Mouse (Mus musculus) midbrain, postnatal 0 days (tissue): Measurements from ENCODE around the gene Grk5. TPM values are rescaled to one million over a fixed set of nuclear protein-coding genes. Genes with fewer than 3 reads are reported as not detected.
A peak's percentile ranks its signal among the peaks of the same experiment; 100 is the strongest.

ENCODE experiments used
- ATAC-seq: fragments of 200-750 bp; cut with Nextera tagmentation; 2 replicates; pipeline ENCODE4 v1.8.0; 2017; ENCODE audit warnings: moderate number of reproducible peaks, mild to moderate bottlenecking, moderate TSS enrichment, moderate library complexity; ENCODE audit not compliant: low FRiP score
- DNase-seq: peaks from one replicate; pipeline ENCODE4 v3.0.0-alpha.2; 2015; ENCODE audit warnings: low spot score
- H3K27ac ChIP-seq: fragments of 300-500 bp; sonication (generic); 2 replicates; pipeline ENCODE4 v1.5.1; 2014; ENCODE audit warnings: low read depth, mild to moderate bottlenecking, low read length, mixed read lengths
- H3K27me3 ChIP-seq: fragments of 300-500 bp; sonication (generic); 2 replicates; pipeline ENCODE4 v1.6.1; 2014; ENCODE audit warnings: low read length, control low read depth, mixed read lengths; ENCODE audit not compliant: insufficient read depth
- H3K36me3 ChIP-seq: fragments of 300-500 bp; sonication (generic); 2 replicates; pipeline ENCODE4 v1.6.1; 2014; ENCODE audit warnings: low read length, control low read depth, mixed read lengths; ENCODE audit not compliant: insufficient read depth
- H3K4me1 ChIP-seq: fragments of 300-500 bp; sonication (generic); 2 replicates; pipeline ENCODE4 v1.6.1; 2014; ENCODE audit warnings: mild to moderate bottlenecking, control low read depth, antibody characterized with exemption, low read length, mixed read lengths; ENCODE audit not compliant: insufficient read depth
- H3K4me2 ChIP-seq: fragments of 300-500 bp; sonication (generic); 2 replicates; pipeline ENCODE4 v1.6.1; 2014; ENCODE audit warnings: low read depth, mild to moderate bottlenecking, low read length, mixed read lengths; ENCODE audit not compliant: poor library complexity, severe bottlenecking
- H3K4me3 ChIP-seq: fragments of 300-500 bp; sonication (generic); 2 replicates; pipeline ENCODE4 v1.5.1; 2014; ENCODE audit warnings: low read depth, mild to moderate bottlenecking, low read length, moderate library complexity
- H3K9ac ChIP-seq: fragments of 300-500 bp; sonication (generic); replicated peaks from 2 replicates; pipeline ENCODE4 v1.6.1; 2014; ENCODE audit warnings: mild to moderate bottlenecking, low read length, moderate library complexity, mixed read lengths; ENCODE audit not compliant: poor library complexity, severe bottlenecking
- H3K9me3 ChIP-seq: fragments of 300-500 bp; sonication (generic); 2 replicates; pipeline ENCODE4 v1.6.1; 2016; ENCODE audit warnings: low read length, control low read depth
- CTCF ChIP-seq: IDR thresholded peaks from 2 replicates; pipeline ENCODE4 v1.5.1; 2016; ENCODE audit warnings: antibody characterized with exemption, mild to moderate bottlenecking
- WGBS: fragments of 180-500 bp; shearing (Covaris S2); extraction: QIAGEN DNeasy Blood & Tissue Kit; methylation state at CpG from one replicate; pipeline ENCODE4 v1.1.7; 2014; 5-methylcytosine and 5-hydroxymethylcytosine counted together
- polyA plus RNA-seq: library from polyadenylated mRNA; unstranded; fragments of >200 nt; fragmentation: Nextera tagmentation; extraction: Ambion mirVana; gene quantifications from 2 replicates; pipeline ENCODE4 v1.2.1, GENCODE M21; 2015
- total RNA-seq: library from RNA; depleted of rRNA; stranded (reverse); fragments of >200 nt; gene quantifications from 2 replicates; pipeline ENCODE4 v1.2.3, GENCODE M21; 2014

The Grk5 gene
- total and polyA plus RNA-seq, 2 experiments from 2014 or later = 2.1 to 10.6 TPM

- ATAC-seq = no peak
- 85% methylated on average over 3 of the region's 3 CpGs for WGBS
- H3K36me3 ChIP-seq = no peaks in the 10 kb centered on the region
- no peak overlapping the region for H3K9ac ChIP-seq
- no peak for DNase-seq
- H3K4me2 ChIP-seq = no peak overlapping the region
- H3K9me3 ChIP-seq = no peaks in the 10 kb centered on the region
- no peak for TF ChIP-seq CTCF
- H3K27me3 ChIP-seq = no peaks in the 10 kb centered on the region
- no peak overlapping the region for H3K4me3 ChIP-seq
- no peaks in the 10 kb centered on the region for H3K4me1 ChIP-seq
- no peak overlapping the region for H3K27ac ChIP-seq
These were observed 132.5 kb downstream of the Grk5 start for GRCm38 (mm10) chr19:61021939-61022566.

- Histone ChIP-seq H3K4me1 (no peaks in the 10 kb centered on the region), H3K36me3 (no peaks in the 10 kb centered on the region), H3K9me3 (no peaks in the 10 kb centered on the region), H3K27me3 (no peaks in the 10 kb centered on the region), H3K9ac (no peak overlapping the region), H3K4me3 (no peak overlapping the region), H3K4me2 (no peak overlapping the region), H3K27ac (no peak overlapping the region)
- DNase-seq (no peak), ATAC-seq (no peak)
- no peak for TF ChIP-seq CTCF
- 85% methylated on average over 2 of the region's 2 CpGs for WGBS
These were observed 142.0 kb downstream of the Grk5 start for GRCm38 (mm10) chr19:61031570-61031969.

- no peak for ATAC-seq
- H3K4me2 ChIP-seq = no peak overlapping the region
- no peak for TF ChIP-seq CTCF
These were observed 149.6 kb downstream of the Grk5 start for GRCm38 (mm10) chr19:61039151-61039550.

GRCm38 (mm10) chr19:61048646-61049045, 159.1 kb downstream of the Grk5 start:
- H3K4me3 ChIP-seq = no peak overlapping the region
- peak; percentile 5 for DNase-seq
- H3K9ac ChIP-seq = no peak overlapping the region
- no peak for ATAC-seq
- 90% methylated on average over 2 of the region's 2 CpGs for WGBS
- H3K4me1 ChIP-seq = no peaks in the 10 kb centered on the region
- no peak overlapping the region for H3K4me2 ChIP-seq
- TF ChIP-seq CTCF = no peak
- H3K27me3 ChIP-seq = no peaks in the 10 kb centered on the region
- H3K9me3 ChIP-seq = no peaks in the 10 kb centered on the region
- H3K36me3 ChIP-seq = no peaks in the 10 kb centered on the region
- no peak overlapping the region for H3K27ac ChIP-seq

More at GRCm38 (mm10) chr19:61039151-61039550, 149.6 kb downstream of the Grk5 start:
- Histone ChIP-seq H3K27ac (no peak overlapping the region), H3K36me3 (no peaks in the 10 kb centered on the region), H3K4me3 (no peak overlapping the region), H3K4me1 (no peaks in the 10 kb centered on the region), H3K27me3 (no peaks in the 10 kb centered on the region), H3K9me3 (no peaks in the 10 kb centered on the region), H3K9ac (no peak overlapping the region)
- no peak for DNase-seq

GRCm38 (mm10) chr19:61049413-61049812, 159.9 kb downstream of the Grk5 start:
- no peak overlapping the region for H3K4me3 ChIP-seq
- DNase-seq (no peak), ATAC-seq (no peak)
- H3K4me2 ChIP-seq = no peak overlapping the region
- H3K36me3 ChIP-seq = no peaks in the 10 kb centered on the region
- no peaks in the 10 kb centered on the region for H3K27me3 ChIP-seq
- no peak overlapping the region for H3K27ac ChIP-seq
- no peak for TF ChIP-seq CTCF
- WGBS = 79% methylated on average over 1 of the region's 1 CpGs
- H3K4me1 ChIP-seq = no peaks in the 10 kb centered on the region
- H3K9me3 ChIP-seq = no peaks in the 10 kb centered on the region
- no peak overlapping the region for H3K9ac ChIP-seq

GRCm38 (mm10) chr19:61051151-61051550, 161.6 kb downstream of the Grk5 start:
- DNase-seq (no peak), ATAC-seq (no peak)
- Histone ChIP-seq H3K9ac (no peak overlapping the region), H3K4me3 (no peak overlapping the region), H3K27ac (no peak overlapping the region), H3K9me3 (no peaks in the 10 kb centered on the region), H3K4me2 (no peak overlapping the region), H3K4me1 (no peaks in the 10 kb centered on the region), H3K36me3 (no peaks in the 10 kb centered on the region), H3K27me3 (no peaks in the 10 kb centered on the region)
- TF ChIP-seq CTCF = no peak
- 93% methylated on average over 1 of the region's 1 CpGs for WGBS
